Comparison of ENCODE assay signal across 20 mouse cellular contexts in genomic region chr13:16878056-16878455, GRCm38 (mm10).
DNase-seq lines count a peak whose midpoint lies in the region; ATAC-seq lines count a peak whose summit lies in the region.
"Had no signal": no experiment of that assay in that cellular context is flagged by ENCODE, and none has a peak within 500 bp of the region (broad histone marks: within the 10 kb centered on the region; RNA-seq: fewer than 3 reads in every experiment).

No protein-coding gene starts in this region.

- 69% methylated on average over 1 of the region's 1 CpGs for WGBS in embryonic facial prominence, embryonic 14.5 days
- 91% methylated on average over 1 of the region's 1 CpGs for WGBS in embryonic facial prominence, embryonic 10.5 days
- 89% methylated on average over 1 of the region's 1 CpGs for WGBS in midbrain, embryonic 13.5 days

- no peaks in the 10 kb centered on the region for H3K9me3 ChIP-seq in embryonic facial prominence, embryonic 14.5 days (ENCODE audit: control insufficient read depth, low read length)
- H3K9me3 ChIP-seq in embryonic facial prominence, embryonic 10.5 days: no peaks in the 10 kb centered on the region
- H3K9me3 ChIP-seq in midbrain, embryonic 13.5 days: no peaks in the 10 kb centered on the region
- H3K9me3 ChIP-seq: embryonic facial prominence, embryonic 13.5 days; forebrain, embryonic 10.5 days; forebrain, embryonic 12.5 days had no signal

- H3K4me2 ChIP-seq in embryonic facial prominence, embryonic 14.5 days (ENCODE audit: low read depth, low read length): no peak overlapping the region
- H3K4me2 ChIP-seq in midbrain, embryonic 13.5 days (replicated peaks): no peak overlapping the region
- H3K4me2 ChIP-seq: embryonic facial prominence, embryonic 13.5 days; forebrain, embryonic 12.5 days had no signal

- no peaks in the 10 kb centered on the region for H3K27me3 ChIP-seq in embryonic facial prominence, embryonic 14.5 days (replicated peaks; ENCODE audit: control insufficient read depth, insufficient read depth, low read length)
- H3K27me3 ChIP-seq in embryonic facial prominence, embryonic 10.5 days (replicated peaks; ENCODE audit: low read depth, poor library complexity, severe bottlenecking): no peaks in the 10 kb centered on the region
- no peaks in the 10 kb centered on the region for H3K27me3 ChIP-seq in midbrain, embryonic 13.5 days
- H3K27me3 ChIP-seq: embryonic facial prominence, embryonic 13.5 days; forebrain, embryonic 12.5 days; Patski had no signal

- no peak overlapping the region for H3K4me3 ChIP-seq in embryonic facial prominence, embryonic 14.5 days (ENCODE audit: low read depth, low read length)
- H3K4me3 ChIP-seq in embryonic facial prominence, embryonic 10.5 days: no peak overlapping the region
- H3K4me3 ChIP-seq in midbrain, embryonic 13.5 days (replicated peaks): no peak overlapping the region
- H3K4me3 ChIP-seq: embryonic facial prominence, embryonic 13.5 days; forebrain, embryonic 10.5 days; forebrain, embryonic 12.5 days had no signal

- no peak for ATAC-seq in embryonic facial prominence, embryonic 14.5 days (ENCODE audit: low read depth)
- no peak for ATAC-seq in midbrain, embryonic 13.5 days
- ATAC-seq: activated CD4-positive, CD25-positive, alpha-beta regulatory T cell, adult 4 months; forebrain, embryonic 14.5 days; forebrain, embryonic 16.5 days; Patski had no signal

- DNase-seq in embryonic facial prominence, embryonic 14.5 days (ENCODE audit: low spot score): peak; percentile 12
- no peak for DNase-seq in embryonic facial prominence, embryonic 10.5 days (ENCODE audit: low spot score)
- DNase-seq in adipocyte (ENCODE audit: low spot score): peak; percentile 17
- DNase-seq in lung, postnatal 25 days (ENCODE audit: low spot score): no peak
- DNase-seq: adrenal gland, adult 2 months; adrenal gland, postnatal 10 days; adrenal gland, postnatal 25 days; cerebellum, adult 11 months; cerebellum, adult 18-20 months; cerebellum, adult 9-10 months; cerebellum, postnatal 10 days; cerebellum, postnatal 25 days had no signal

- H3K36me3 ChIP-seq in embryonic facial prominence, embryonic 14.5 days (ENCODE audit: control insufficient read depth, insufficient read depth, low read length): no peaks in the 10 kb centered on the region
- no peaks in the 10 kb centered on the region for H3K36me3 ChIP-seq in embryonic facial prominence, embryonic 10.5 days (replicated peaks)
- H3K36me3 ChIP-seq in midbrain, embryonic 13.5 days: no peaks in the 10 kb centered on the region
- H3K36me3 ChIP-seq: embryonic facial prominence, embryonic 13.5 days; forebrain, embryonic 10.5 days; forebrain, embryonic 12.5 days had no signal

- no peaks in the 10 kb centered on the region for H3K4me1 ChIP-seq in embryonic facial prominence, embryonic 14.5 days (ENCODE audit: control insufficient read depth, insufficient read depth, low read length)
- H3K4me1 ChIP-seq in embryonic facial prominence, embryonic 10.5 days: no peaks in the 10 kb centered on the region
- no peaks in the 10 kb centered on the region for H3K4me1 ChIP-seq in midbrain, embryonic 13.5 days (replicated peaks)
- H3K4me1 ChIP-seq: embryonic facial prominence, embryonic 13.5 days; forebrain, embryonic 10.5 days; forebrain, embryonic 12.5 days had no signal

- H3K9ac ChIP-seq in embryonic facial prominence, embryonic 14.5 days (ENCODE audit: low read depth, low read length): no peak overlapping the region
- no peak overlapping the region for H3K9ac ChIP-seq in midbrain, embryonic 13.5 days (replicated peaks)
- H3K9ac ChIP-seq: embryonic facial prominence, embryonic 13.5 days; forebrain, embryonic 12.5 days had no signal

- H3K27ac ChIP-seq in embryonic facial prominence, embryonic 14.5 days (replicated peaks; ENCODE audit: low read depth, low read length): no peak overlapping the region
- H3K27ac ChIP-seq in embryonic facial prominence, embryonic 10.5 days (replicated peaks): no peak overlapping the region
- H3K27ac ChIP-seq in midbrain, embryonic 13.5 days: no peak overlapping the region
- H3K27ac ChIP-seq: embryonic facial prominence, embryonic 13.5 days; forebrain, embryonic 10.5 days; forebrain, embryonic 12.5 days had no signal

Comparison
In these comparisons a context has a peak if more than half of its experiments do, and no peak if none do; other contexts are left out.
1. DNase-seq: peak in embryonic facial prominence, embryonic 14.5 days (single experiment) and adipocyte (single experiment); none in embryonic facial prominence, embryonic 10.5 days (single experiment) and lung, postnatal 25 days (single experiment).